Mouse (Mus musculus): ENCODE measurements around the gene 4930451I11Rik. TPM values are rescaled to one million over a fixed set of nuclear protein-coding genes. Genes with fewer than 3 reads are reported as not detected.
A peak's percentile ranks its signal among the peaks of the same experiment; 100 is the strongest.

4930451I11Rik gene
- polyA plus RNA-seq, 1 experiment, result not detected

GRCm38 (mm10) chr7:126791851-126792720 is 39.4 kb downstream of the 4930451I11Rik start, which contains the start of gene Ppp4c:
Ppp4c (minus strand) TSS chr7:126792496.
- peak within 1 kb of the TSS; percentile 77 for H3K4me3 ChIP-seq (replicated peaks; ENCODE audit: control insufficient read depth, low read depth, low read length)
- 1% methylated on average over 82 of the region's 83 CpGs for WGBS
- TF ChIP-seq POLR2A (IDR thresholded peaks at IDR 0.05; ENCODE audit: borderline replicate concordance, control insufficient read depth, low read depth, low read length), result peak; percentile 83; the same call in 1 of the 2 replicates
- TF ChIP-seq CTCF (IDR thresholded peaks at IDR 0.05; ENCODE audit: control insufficient read depth, insufficient read depth, low read length), result no peak
- H3K4me1 ChIP-seq (ENCODE audit: control insufficient read depth, insufficient read depth, low read length), result peaks cover 3% of the 10 kb centered on the region
- H3K27ac ChIP-seq (ENCODE audit: control insufficient read depth, insufficient read depth, low read depth, low read length, poor library complexity), result peak within 1 kb of the TSS; percentile 88

- H3K4me3 ChIP-seq (replicated peaks; ENCODE audit: control insufficient read depth, low read depth, low read length), result no peak overlapping the region
- H3K4me1 ChIP-seq (ENCODE audit: control insufficient read depth, insufficient read depth, low read length), result peaks cover 3% of the 10 kb centered on the region
- no peak overlapping the region for H3K27ac ChIP-seq (ENCODE audit: control insufficient read depth, insufficient read depth, low read depth, low read length, poor library complexity)
- WGBS, result 91% methylated on average over 4 of the region's 4 CpGs
- TF ChIP-seq CTCF (IDR thresholded peaks at IDR 0.05; ENCODE audit: control insufficient read depth, insufficient read depth, low read length) (no peak), POLR2A (IDR thresholded peaks at IDR 0.05; ENCODE audit: borderline replicate concordance, control insufficient read depth, low read depth, low read length) (no peak)
Measured at GRCm38 (mm10) chr7:126789141-126789540, 42.3 kb downstream of the 4930451I11Rik start.

- 81% methylated on average over 14 of the region's 14 CpGs for WGBS
- no peak overlapping the region for H3K27ac ChIP-seq (ENCODE audit: control insufficient read depth, insufficient read depth, low read depth, low read length, poor library complexity)
- no peak overlapping the region for H3K4me3 ChIP-seq (replicated peaks; ENCODE audit: control insufficient read depth, low read depth, low read length)
- H3K4me1 ChIP-seq (ENCODE audit: control insufficient read depth, insufficient read depth, low read length), result peaks cover 1% of the 10 kb centered on the region; the same call in 1 of the 2 replicates
- no peak for TF ChIP-seq POLR2A (IDR thresholded peaks at IDR 0.05; ENCODE audit: borderline replicate concordance, control insufficient read depth, low read depth, low read length)
- TF ChIP-seq CTCF (IDR thresholded peaks at IDR 0.05; ENCODE audit: control insufficient read depth, insufficient read depth, low read length), result no peak
Measured at GRCm38 (mm10) chr7:126786142-126786541, 45.3 kb downstream of the 4930451I11Rik start.

GRCm38 (mm10) chr7:126785056-126785455 is 46.4 kb downstream of the 4930451I11Rik start:
- TF ChIP-seq POLR2A (IDR thresholded peaks at IDR 0.05; ENCODE audit: borderline replicate concordance, control insufficient read depth, low read depth, low read length) (no peak), CTCF (IDR thresholded peaks at IDR 0.05; ENCODE audit: control insufficient read depth, insufficient read depth, low read length) (no peak)
- no peak overlapping the region for H3K4me3 ChIP-seq (replicated peaks; ENCODE audit: control insufficient read depth, low read depth, low read length)
- 87% methylated on average over 4 of the region's 4 CpGs for WGBS
- H3K27ac ChIP-seq (ENCODE audit: control insufficient read depth, insufficient read depth, low read depth, low read length, poor library complexity), result no peak overlapping the region
- peaks cover 2% of the 10 kb centered on the region; the same call in 1 of the 2 replicates for H3K4me1 ChIP-seq (ENCODE audit: control insufficient read depth, insufficient read depth, low read length)

GRCm38 (mm10) chr7:126784469-126784868 is 47.0 kb downstream of the 4930451I11Rik start:
- 80% methylated on average over 7 of the region's 7 CpGs for WGBS
- Histone ChIP-seq H3K4me3 (replicated peaks; ENCODE audit: control insufficient read depth, low read depth, low read length) (no peak overlapping the region), H3K4me1 (ENCODE audit: control insufficient read depth, insufficient read depth, low read length) (peaks cover 2% of the 10 kb centered on the region; the same call in 1 of the 2 replicates), H3K27ac (ENCODE audit: control insufficient read depth, insufficient read depth, low read depth, low read length, poor library complexity) (no peak overlapping the region)
- TF ChIP-seq CTCF (IDR thresholded peaks at IDR 0.05; ENCODE audit: control insufficient read depth, insufficient read depth, low read length) (no peak), POLR2A (IDR thresholded peaks at IDR 0.05; ENCODE audit: borderline replicate concordance, control insufficient read depth, low read depth, low read length) (no peak)

DNA sequence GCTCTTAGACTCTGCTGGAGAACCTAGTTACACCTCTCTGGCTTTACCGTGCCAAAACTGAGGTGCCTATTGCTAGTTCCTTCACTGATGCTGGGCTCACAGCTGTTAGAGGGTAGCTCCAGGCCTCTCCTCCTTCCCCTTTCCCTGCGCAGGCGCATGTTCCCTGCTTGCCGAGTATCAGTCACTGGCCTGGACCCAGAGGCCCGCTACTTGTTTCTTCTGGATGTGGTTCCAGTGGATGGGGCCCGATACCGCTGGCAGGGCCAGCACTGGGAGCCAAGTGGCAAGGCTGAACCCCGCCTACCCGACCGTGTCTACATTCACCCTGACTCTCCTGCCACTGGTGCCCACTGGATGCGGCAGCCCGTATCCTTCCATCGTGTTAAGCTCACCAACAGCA is 48.7 kb downstream of the 4930451I11Rik start:
- peaks cover 5% of the 10 kb centered on the region for H3K4me1 ChIP-seq (ENCODE audit: control insufficient read depth, insufficient read depth, low read length)
- no peak overlapping the region for H3K27ac ChIP-seq (ENCODE audit: control insufficient read depth, insufficient read depth, low read depth, low read length, poor library complexity)
- WGBS, result 82% methylated on average over 13 of the region's 13 CpGs
- TF ChIP-seq CTCF (IDR thresholded peaks at IDR 0.05; ENCODE audit: control insufficient read depth, insufficient read depth, low read length) (no peak), POLR2A (IDR thresholded peaks at IDR 0.05; ENCODE audit: borderline replicate concordance, control insufficient read depth, low read depth, low read length) (no peak)
- no peak overlapping the region for H3K4me3 ChIP-seq (replicated peaks; ENCODE audit: control insufficient read depth, low read depth, low read length)

- no peak for TF ChIP-seq CTCF (IDR thresholded peaks at IDR 0.05; ENCODE audit: control insufficient read depth, insufficient read depth, low read length)
- TF ChIP-seq POLR2A (IDR thresholded peaks at IDR 0.05; ENCODE audit: borderline replicate concordance, control insufficient read depth, low read depth, low read length), result no peak
- WGBS, result 82% methylated on average over 11 of the region's 11 CpGs
- Histone ChIP-seq H3K27ac (ENCODE audit: control insufficient read depth, insufficient read depth, low read depth, low read length, poor library complexity) (no peak overlapping the region), H3K4me3 (replicated peaks; ENCODE audit: control insufficient read depth, low read depth, low read length) (no peak overlapping the region), H3K4me1 (ENCODE audit: control insufficient read depth, insufficient read depth, low read length) (peaks cover 5% of the 10 kb centered on the region)
Measured at GRCm38 (mm10) chr7:126781661-126782370, 49.6 kb downstream of the 4930451I11Rik start.

Measured in bone marrow, adult 2 months (tissue).